Comparison of ENCODE assay signal across 24 mouse cellular contexts in genomic region chr6:77188628-77189027, GRCm38 (mm10). TPM values are rescaled to one million over a fixed set of nuclear protein-coding genes. Genes with fewer than 3 reads are reported as not detected.
DNase-seq lines count a peak whose midpoint lies in the region; ATAC-seq lines count a peak whose summit lies in the region.
"Had no signal": no experiment of that assay in that cellular context is flagged by ENCODE, and none has a peak within 500 bp of the region (broad histone marks: within the 10 kb centered on the region; RNA-seq: fewer than 3 reads in every experiment).

No protein-coding gene starts in this region.

- no peak overlapping the region for H3K4me3 ChIP-seq in forebrain, embryonic 14.5 days (ENCODE audit: low read depth, low read length)
- H3K4me3 ChIP-seq in forebrain, embryonic 13.5 days = no peak overlapping the region
- H3K4me3 ChIP-seq in kidney, embryonic 15.5 days (replicated peaks) = no peak overlapping the region
- no peak overlapping the region for H3K4me3 ChIP-seq in midbrain, embryonic 12.5 days
- no peak overlapping the region for H3K4me3 ChIP-seq in midbrain, embryonic 15.5 days
- H3K4me3 ChIP-seq: heart, adult 2 months; heart, embryonic 15.5 days; hindbrain, embryonic 10.5 days; intestine, embryonic 15.5 days had no signal

- H3K4me2 ChIP-seq in forebrain, embryonic 14.5 days (ENCODE audit: low read length) = no peak overlapping the region
- H3K4me2 ChIP-seq in forebrain, embryonic 13.5 days = no peak overlapping the region
- H3K4me2 ChIP-seq in kidney, embryonic 15.5 days = no peak overlapping the region
- no peak overlapping the region for H3K4me2 ChIP-seq in midbrain, embryonic 12.5 days (replicated peaks)
- H3K4me2 ChIP-seq in midbrain, embryonic 15.5 days = no peak overlapping the region
- H3K4me2 ChIP-seq: heart, embryonic 11.5 days; heart, embryonic 15.5 days; intestine, embryonic 15.5 days had no signal

- no peaks in the 10 kb centered on the region for H3K4me1 ChIP-seq in forebrain, embryonic 14.5 days (ENCODE audit: control insufficient read depth, insufficient read depth, low read length)
- H3K4me1 ChIP-seq in forebrain, embryonic 13.5 days = peaks cover 19% of the 10 kb centered on the region; the same call in 1 of the 2 replicates
- no peaks in the 10 kb centered on the region for H3K4me1 ChIP-seq in kidney, embryonic 15.5 days
- 0 out of 2 replicates have a peak, but pooled peaks cover 8% of the 10 kb centered on the region for H3K4me1 ChIP-seq in midbrain, embryonic 12.5 days
- H3K4me1 ChIP-seq in midbrain, embryonic 15.5 days = no peaks in the 10 kb centered on the region
- H3K4me1 ChIP-seq: heart, embryonic 15.5 days; intestine, embryonic 15.5 days had no signal

- no peaks in the 10 kb centered on the region for H3K9me3 ChIP-seq in forebrain, embryonic 14.5 days (replicated peaks; ENCODE audit: control insufficient read depth, low read length)
- no peaks in the 10 kb centered on the region for H3K9me3 ChIP-seq in forebrain, embryonic 13.5 days (replicated peaks)
- no peaks in the 10 kb centered on the region for H3K9me3 ChIP-seq in kidney, embryonic 15.5 days (replicated peaks)
- H3K9me3 ChIP-seq in midbrain, embryonic 12.5 days = no peaks in the 10 kb centered on the region
- H3K9me3 ChIP-seq in midbrain, embryonic 15.5 days = no peaks in the 10 kb centered on the region
- H3K9me3 ChIP-seq: G1E; heart, embryonic 15.5 days; hindbrain, embryonic 10.5 days; intestine, embryonic 15.5 days had no signal

- H3K27me3 ChIP-seq in forebrain, embryonic 14.5 days (replicated peaks; ENCODE audit: control insufficient read depth, insufficient read depth, low read length) = no peaks in the 10 kb centered on the region
- H3K27me3 ChIP-seq in forebrain, embryonic 13.5 days = no peaks in the 10 kb centered on the region
- H3K27me3 ChIP-seq in kidney, embryonic 15.5 days = no peaks in the 10 kb centered on the region
- no peaks in the 10 kb centered on the region for H3K27me3 ChIP-seq in midbrain, embryonic 12.5 days
- H3K27me3 ChIP-seq in midbrain, embryonic 15.5 days (replicated peaks) = no peaks in the 10 kb centered on the region
- H3K27me3 ChIP-seq: heart, embryonic 15.5 days; intestine, embryonic 15.5 days had no signal

- peak; percentile 8 for DNase-seq in embryo, embryonic 10.5 days (ENCODE audit: low spot score)
- DNase-seq in embryo, embryonic 11 days = no peak
- DNase-seq in forebrain, embryonic 14.5 days (ENCODE audit: low spot score) = no peak
- no peak for DNase-seq in kidney, postnatal 10 days
- DNase-seq: adrenal gland, adult 8-10 months; adrenal gland, postnatal 36 days; B cell, adult 2 months; cerebellum, adult 11 months; cerebellum, adult 8-10 months; cerebellum, postnatal 25 days; gastrocnemius, postnatal 14 days; heart, adult 2 months; heart, postnatal 14 days had no signal

- peak; percentile 42; the same call in 1 of the 2 replicates for ATAC-seq in forebrain, embryonic 14.5 days
- ATAC-seq in forebrain, embryonic 13.5 days = no peak; the same call in 1 of the 2 replicates
- ATAC-seq in kidney, embryonic 15.5 days (replicated peaks; ENCODE audit: low FRiP score) = peak; percentile 79
- peak; percentile 58; the same call in 1 of the 2 replicates for ATAC-seq in midbrain, embryonic 12.5 days (ENCODE audit: low FRiP score, low read depth)
- no peak for ATAC-seq in midbrain, embryonic 15.5 days (replicated peaks)
- ATAC-seq: CD4-positive, CD25-positive, alpha-beta regulatory T cell, adult 4 months; forebrain, embryonic 16.5 days; intestine, embryonic 15.5 days had no signal

- no peaks in the 10 kb centered on the region for H3K36me3 ChIP-seq in forebrain, embryonic 14.5 days (ENCODE audit: control insufficient read depth, insufficient read depth, low read length)
- no peaks in the 10 kb centered on the region for H3K36me3 ChIP-seq in forebrain, embryonic 13.5 days (ENCODE audit: poor library complexity, severe bottlenecking)
- no peaks in the 10 kb centered on the region for H3K36me3 ChIP-seq in kidney, embryonic 15.5 days
- H3K36me3 ChIP-seq in midbrain, embryonic 12.5 days = no peaks in the 10 kb centered on the region
- no peaks in the 10 kb centered on the region for H3K36me3 ChIP-seq in midbrain, embryonic 15.5 days (replicated peaks)
- H3K36me3 ChIP-seq: G1E; heart, embryonic 15.5 days; hindbrain, embryonic 10.5 days; intestine, embryonic 15.5 days had no signal

- no peak overlapping the region for H3K9ac ChIP-seq in forebrain, embryonic 14.5 days (ENCODE audit: low read length)
- no peak overlapping the region for H3K9ac ChIP-seq in forebrain, embryonic 13.5 days
- H3K9ac ChIP-seq in kidney, embryonic 15.5 days = no peak overlapping the region
- no peak overlapping the region for H3K9ac ChIP-seq in midbrain, embryonic 12.5 days (replicated peaks)
- no peak overlapping the region for H3K9ac ChIP-seq in midbrain, embryonic 15.5 days
- H3K9ac ChIP-seq: heart, embryonic 15.5 days; intestine, embryonic 15.5 days had no signal

- H3K27ac ChIP-seq in forebrain, embryonic 14.5 days (ENCODE audit: low read depth, low read length) = no peak overlapping the region
- H3K27ac ChIP-seq in forebrain, embryonic 13.5 days = no peak overlapping the region
- H3K27ac ChIP-seq in kidney, embryonic 15.5 days = no peak overlapping the region
- H3K27ac ChIP-seq in midbrain, embryonic 12.5 days (replicated peaks) = no peak overlapping the region
- H3K27ac ChIP-seq in midbrain, embryonic 15.5 days = no peak overlapping the region
- H3K27ac ChIP-seq: heart, adult 2 months; heart, embryonic 15.5 days; hindbrain, embryonic 10.5 days; intestine, embryonic 15.5 days had no signal

- 16% methylated on average over 2 of the region's 2 CpGs for WGBS in forebrain, embryonic 14.5 days
- WGBS in forebrain, embryonic 13.5 days = 21% methylated on average over 2 of the region's 2 CpGs
- WGBS in kidney, embryonic 15.5 days = 29% methylated on average over 2 of the region's 2 CpGs
- 38% methylated on average over 2 of the region's 2 CpGs for WGBS in midbrain, embryonic 12.5 days
- WGBS in midbrain, embryonic 15.5 days = 34% methylated on average over 2 of the region's 2 CpGs

RNA-seq across cellular contexts. Expression of gene Lrrtm1, which starts 53.9 kb away (rescaled TPM):
- 29.6 and 40.2 TPM in 2 replicates for polyA plus RNA-seq in forebrain, embryonic 14.5 days (2014; fragmentation: Nextera tagmentation; extraction: Ambion mirVana)
- polyA plus RNA-seq in forebrain, embryonic 13.5 days (2015; fragmentation: Nextera tagmentation; extraction: Ambion mirVana) = 23.9 and 25.2 TPM in 2 replicates
- polyA plus RNA-seq in kidney, embryonic 15.5 days (2015; fragmentation: Nextera tagmentation; extraction: Ambion mirVana) = 6.8 and 6.9 TPM in 2 replicates
- 14.5 and 15.5 TPM in 2 replicates for polyA plus RNA-seq in midbrain, embryonic 12.5 days (2016; fragmentation: Nextera tagmentation; extraction: Ambion mirVana)
- 51.1 and 51.7 TPM in 2 replicates for polyA plus RNA-seq in midbrain, embryonic 15.5 days (2015; fragmentation: Nextera tagmentation; extraction: Ambion mirVana)
- polyA plus RNA-seq: CD4-positive, CD25-positive, alpha-beta regulatory T cell, adult 4 months; G1E had no signal

Comparison
In these comparisons a context has a peak if more than half of its experiments do, and no peak if none do; other contexts are left out.
1. ATAC-seq: peak in forebrain, embryonic 14.5 days (single experiment), kidney, embryonic 15.5 days (single experiment) and midbrain, embryonic 12.5 days (single experiment); none in forebrain, embryonic 13.5 days (single experiment) and midbrain, embryonic 15.5 days (single experiment).